Mouse (Mus musculus) testis, postnatal 14 days (tissue): ENCODE data around the gene Ppp1r12b.

ENCODE experiments used
- DNase-seq: peaks from one replicate; pipeline ENCODE4 v3.0.0; 2021; ENCODE audit warnings: low spot score

Gene Ppp1r12b

DNA sequence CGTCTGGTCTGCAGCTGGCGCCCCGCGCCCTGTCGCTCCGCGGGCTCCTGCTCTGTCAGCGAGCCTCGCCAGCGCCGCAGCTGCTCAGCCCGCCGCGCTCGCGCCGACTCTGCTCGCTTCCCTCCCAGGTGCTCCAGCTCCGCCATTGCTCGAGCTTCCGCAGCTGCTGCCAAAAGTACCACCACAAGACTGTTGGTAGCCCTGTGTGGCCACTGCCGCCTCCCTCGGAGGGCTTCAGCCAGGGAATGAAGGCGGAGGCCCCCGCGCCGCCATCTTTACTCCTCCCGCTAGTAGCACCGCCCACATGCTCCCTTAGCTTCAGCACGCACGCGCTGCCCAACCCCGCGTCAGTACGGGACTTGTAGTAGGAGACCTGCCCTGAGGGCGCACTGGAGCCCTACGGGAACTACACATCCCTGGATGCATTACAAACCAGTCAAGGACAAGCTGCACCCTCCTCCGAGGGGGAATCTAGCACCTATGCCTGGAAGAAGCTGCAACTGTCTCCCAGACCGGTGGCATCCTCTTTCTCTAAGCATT is at the start of gene Ppp1r12b:
Gene Ppp1r12b, minus strand, starts transcription at position 306 of the 540 bp plus-strand sequence.
- peak; percentile 98 for DNase-seq

GRCm38 (mm10) chr1:135003346-135003745 is 47.6 kb upstream of the Ppp1r12b start:
- no peak for DNase-seq

GRCm38 (mm10) chr1:135000527-135000926 is 44.8 kb upstream of the Ppp1r12b start:
- DNase-seq: no peak

- no peak for DNase-seq
These were observed 42.5 kb upstream of the Ppp1r12b start for GRCm38 (mm10) chr1:134998231-134998630.

- no peak for DNase-seq
These were observed 41.8 kb upstream of the Ppp1r12b start for GRCm38 (mm10) chr1:134997568-134997967.

DNA sequence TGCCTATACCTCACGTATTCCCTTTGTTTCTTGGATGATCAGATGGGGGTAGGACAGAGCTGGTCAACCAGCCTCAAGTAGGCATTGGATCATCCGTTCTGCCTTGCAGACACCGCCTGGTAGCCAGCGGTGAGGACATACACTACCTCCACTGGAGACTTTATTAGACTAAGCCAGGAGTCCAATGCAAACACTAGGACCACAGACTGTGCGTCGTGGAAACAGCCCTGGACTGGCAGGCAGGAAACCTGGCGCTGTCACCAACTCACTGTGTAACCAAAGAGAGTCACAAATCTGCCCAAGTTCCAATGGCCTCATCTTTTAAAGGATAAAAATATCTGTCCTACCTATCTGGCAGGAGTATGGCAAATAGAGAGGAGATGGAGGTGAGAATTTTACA is 40.7 kb upstream of the Ppp1r12b start:
- DNase-seq: no peak

- no peak for DNase-seq
These were observed 40.2 kb upstream of the Ppp1r12b start for GRCm38 (mm10) chr1:134995954-134996353.

GRCm38 (mm10) chr1:134995437-134995836 is 39.7 kb upstream of the Ppp1r12b start:
- DNase-seq: no peak

DNA sequence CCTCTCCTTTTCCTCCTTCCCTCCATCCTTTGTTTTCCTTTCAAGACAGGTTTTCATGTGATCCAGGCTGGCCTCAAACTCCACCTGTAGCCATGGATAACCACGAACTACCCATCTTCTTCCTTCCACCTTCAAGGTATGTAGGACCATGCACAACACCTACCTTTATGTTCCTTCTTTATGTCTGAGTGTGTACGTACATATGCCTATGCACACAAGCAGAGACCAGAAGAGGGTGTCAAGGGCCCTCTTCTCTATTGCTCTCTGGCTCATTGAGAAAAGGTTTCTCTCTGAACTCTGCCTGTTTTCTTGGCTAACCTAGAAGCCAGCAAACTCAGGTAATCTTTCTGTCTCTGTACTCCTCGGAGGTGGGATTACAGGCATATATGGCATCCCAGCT is 39.0 kb upstream of the Ppp1r12b start:
- no peak for DNase-seq

DNA sequence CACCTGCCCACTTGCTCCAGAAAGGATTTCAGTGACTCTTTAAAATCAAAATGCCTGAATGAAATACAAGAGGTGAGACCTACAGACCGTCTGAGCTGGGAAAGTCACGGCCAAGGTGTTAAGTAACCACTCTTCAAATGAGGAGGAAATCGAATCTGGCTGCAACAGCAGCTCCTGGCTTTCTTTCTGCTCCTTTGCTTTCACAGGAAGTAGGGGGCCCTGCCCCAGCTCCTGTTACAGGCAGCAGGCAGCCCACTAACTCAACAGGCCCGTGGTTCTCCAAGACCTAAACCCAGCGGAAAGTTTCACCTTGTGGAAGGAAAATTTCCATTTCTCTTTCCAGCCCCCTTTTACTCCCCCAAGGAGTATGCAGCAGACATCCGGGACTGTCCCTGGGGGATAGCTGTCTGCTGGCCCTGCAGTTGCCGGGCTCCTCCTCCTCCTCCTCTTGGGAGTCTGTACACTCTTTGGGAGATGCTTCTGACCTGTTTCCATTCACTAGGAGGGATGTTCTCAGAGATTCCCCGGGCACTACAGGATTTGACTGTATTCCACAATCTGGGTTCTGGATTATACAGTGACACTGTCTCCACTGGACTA is 36.4 kb upstream of the Ppp1r12b start:
- no peak for DNase-seq

DNA sequence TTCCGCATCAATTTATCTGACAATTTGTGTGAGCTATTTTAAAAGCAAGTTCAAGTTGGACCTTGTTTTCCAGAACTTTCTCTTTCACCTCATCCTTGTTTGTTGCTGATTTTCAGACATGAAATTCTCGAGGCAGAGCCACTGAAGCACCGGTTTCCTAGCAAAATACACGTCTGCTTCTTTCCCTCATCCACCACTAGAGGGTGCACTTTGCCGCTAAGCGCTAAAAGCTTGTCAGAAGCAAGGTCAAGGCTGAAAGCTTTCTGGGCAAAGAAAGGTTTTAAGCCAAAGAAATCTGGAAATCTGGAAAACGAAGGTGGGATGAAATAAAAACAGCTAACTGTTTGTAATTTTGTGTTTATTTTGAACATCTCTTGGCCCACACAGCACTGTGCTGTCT is 33.6 kb upstream of the Ppp1r12b start:
- DNase-seq: peak; percentile 76

DNA sequence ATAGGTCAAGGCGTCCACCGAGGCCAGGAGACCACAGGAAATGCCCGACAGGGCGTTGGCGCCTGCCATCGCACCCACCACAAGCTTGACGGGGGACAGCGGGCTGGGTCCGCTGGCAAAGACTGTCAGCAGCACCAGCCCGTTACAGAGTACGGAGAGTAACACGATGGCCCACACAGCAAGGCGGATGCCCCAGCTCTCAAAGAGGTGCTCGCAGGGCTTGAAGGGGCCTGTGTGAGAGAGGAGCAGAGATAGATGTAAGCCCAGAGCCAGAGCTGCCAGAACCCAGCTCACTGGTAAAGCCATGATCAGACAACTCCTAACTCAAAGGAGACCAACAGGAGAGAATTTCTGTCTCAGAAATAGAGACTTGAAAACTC is 32.2 kb upstream of the Ppp1r12b start:
- no peak for DNase-seq

DNA sequence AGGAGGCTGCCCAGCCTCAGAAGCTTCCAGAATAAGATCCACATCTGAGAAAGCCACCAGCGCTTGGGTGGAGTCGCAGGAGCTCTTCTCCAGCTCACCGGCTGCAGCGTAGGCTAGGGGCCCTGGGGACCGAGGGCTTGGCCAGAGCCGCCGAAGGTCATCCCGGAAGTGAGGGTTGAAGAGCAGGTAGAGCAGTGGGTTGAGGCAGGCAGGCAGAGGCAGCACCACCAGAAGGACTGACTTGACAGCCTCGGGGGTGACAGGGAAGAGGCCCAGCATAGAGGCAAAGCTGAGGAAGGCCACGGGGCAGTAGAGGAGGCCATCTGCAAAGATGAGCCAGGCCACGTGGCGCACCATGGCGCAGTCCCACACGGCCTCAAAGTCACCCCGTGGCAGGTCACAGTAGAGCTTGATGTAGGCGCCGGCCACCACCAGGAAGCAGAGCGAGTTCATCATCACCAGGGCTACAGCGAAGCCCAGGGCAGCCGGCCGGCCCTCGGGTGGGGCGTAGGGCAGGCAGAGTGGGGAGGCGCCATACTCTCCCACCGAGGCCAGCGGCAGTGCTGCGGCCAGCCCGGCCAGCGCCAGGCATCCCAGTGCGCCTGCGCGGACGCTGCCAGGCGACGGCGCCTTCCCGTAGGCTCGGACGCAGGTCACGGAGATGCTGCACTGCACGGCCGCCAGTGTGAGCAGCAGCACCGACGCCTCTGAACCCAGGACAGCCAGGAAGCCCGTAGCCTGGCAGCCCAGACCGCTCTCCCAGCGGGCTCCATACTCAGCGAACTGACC is 31.6 kb upstream of the Ppp1r12b start:
- DNase-seq: peak; percentile 81

- DNase-seq: no peak
These were observed 17.2 kb upstream of the Ppp1r12b start for GRCm38 (mm10) chr1:134972920-134973319.

DNA sequence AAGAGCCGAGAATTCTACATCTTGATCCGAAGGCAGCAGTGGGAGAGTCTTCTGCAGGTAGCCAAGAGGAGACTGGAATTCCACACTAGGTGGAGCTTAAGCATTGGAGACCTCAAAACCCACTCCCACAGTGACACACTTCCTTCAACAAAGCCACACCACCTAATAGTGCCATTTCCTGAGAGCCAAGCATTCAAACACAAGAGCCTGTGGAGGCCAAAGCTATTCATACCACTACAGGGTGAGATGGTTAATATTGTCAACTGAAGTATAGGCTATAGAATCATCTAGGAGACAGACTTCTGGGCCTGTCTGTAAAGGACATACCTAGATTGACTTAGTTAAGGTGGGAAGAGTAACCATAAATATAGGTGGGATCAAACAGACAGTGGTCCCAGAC is 9.7 kb upstream of the Ppp1r12b start:
- no peak for DNase-seq

DNA sequence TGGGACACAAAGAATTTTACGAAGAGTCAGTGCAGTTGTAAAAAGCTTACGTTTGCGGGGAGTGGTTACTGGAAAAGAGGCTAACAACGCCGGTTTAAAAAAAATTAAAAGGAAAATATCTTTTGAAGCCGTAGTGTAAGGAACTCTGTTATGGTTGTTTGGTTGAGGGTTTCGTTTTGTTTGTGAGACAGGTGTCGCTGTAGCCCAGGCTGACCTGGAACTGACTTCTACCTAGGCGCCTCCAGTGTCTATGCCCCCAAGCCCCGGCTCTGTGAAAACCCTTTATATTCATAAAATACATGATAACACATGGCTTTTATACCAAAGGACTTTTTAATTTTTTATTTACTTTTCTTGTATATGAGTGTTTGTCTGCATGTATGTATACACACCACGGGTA is 7.1 kb upstream of the Ppp1r12b start:
- no peak for DNase-seq

GRCm38 (mm10) chr1:134962053-134962803 is 6.5 kb upstream of the Ppp1r12b start, which contains the start of gene Ube2t:
TSS of gene Ube2t (plus strand) at chr1:134962565.
- DNase-seq: peak; percentile 98

GRCm38 (mm10) chr1:134960634-134961033 is 4.9 kb upstream of the Ppp1r12b start:
- DNase-seq: no peak

DNA sequence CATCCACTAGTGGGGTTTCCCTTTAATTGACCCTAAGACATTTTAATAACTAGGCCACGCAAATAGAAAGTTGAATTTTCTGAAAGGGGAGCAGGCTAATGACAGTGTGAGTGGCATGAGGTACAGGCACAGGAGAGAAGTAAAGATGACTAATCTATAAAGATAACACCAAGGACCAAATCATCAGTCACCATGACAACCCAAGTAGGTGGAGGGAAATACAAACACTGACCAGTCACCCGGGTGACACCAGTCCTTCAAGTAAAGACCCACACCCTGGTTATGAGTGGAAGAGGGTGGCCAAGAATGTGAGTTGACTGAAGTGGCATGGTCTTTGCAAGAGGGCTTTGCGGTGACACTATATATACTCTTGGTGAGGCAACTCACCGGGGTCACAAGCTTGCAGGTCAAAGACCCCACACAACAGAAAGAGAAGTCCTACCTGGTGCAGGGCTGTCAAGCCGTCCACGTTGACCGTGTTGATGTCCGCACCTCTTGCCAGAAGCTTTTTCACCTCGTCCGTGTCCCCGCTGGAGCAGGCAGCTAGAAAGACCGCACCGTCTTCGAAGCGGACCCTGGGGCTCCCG is 599 bp downstream of the Ppp1r12b start:
- no peak for DNase-seq

DNA sequence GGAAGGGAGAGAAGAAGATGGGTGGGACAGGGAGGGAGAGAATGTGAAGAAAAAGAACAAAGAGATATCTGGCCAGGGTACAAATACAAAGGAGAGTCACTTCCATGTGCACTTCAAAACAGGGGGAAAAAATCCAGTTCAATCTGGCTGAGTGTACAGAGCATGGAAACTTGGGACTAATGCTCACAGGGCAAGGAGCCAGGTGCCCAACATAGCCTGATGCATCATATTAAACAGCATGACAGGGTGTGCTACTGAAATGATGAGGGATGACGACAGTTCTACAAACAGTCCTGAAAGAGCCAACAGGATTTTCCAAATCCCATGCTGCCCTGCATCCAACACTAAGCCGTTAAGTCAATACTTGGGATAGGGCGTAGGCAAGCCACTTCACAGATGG is 5.8 kb downstream of the Ppp1r12b start:
- DNase-seq: no peak

DNA sequence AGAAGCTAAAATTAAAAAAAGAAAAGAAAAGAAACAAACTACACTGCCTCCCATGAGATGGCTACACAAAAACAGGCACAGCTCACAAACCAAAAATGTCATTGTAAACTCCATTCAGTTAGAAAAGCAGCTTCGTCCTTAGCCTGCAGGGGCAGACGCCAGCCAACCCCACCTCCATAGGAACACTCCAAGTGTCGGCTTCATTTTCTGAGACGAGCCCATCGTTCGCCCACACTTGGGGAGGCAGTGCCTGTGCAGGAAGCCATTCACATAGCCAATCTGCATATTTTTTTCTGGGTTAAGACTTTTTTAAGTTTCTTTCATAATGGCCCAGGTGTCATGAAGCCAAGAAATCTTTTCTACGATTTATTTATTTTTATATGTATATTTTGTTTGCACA is 8.2 kb downstream of the Ppp1r12b start:
- no peak for DNase-seq

DNA sequence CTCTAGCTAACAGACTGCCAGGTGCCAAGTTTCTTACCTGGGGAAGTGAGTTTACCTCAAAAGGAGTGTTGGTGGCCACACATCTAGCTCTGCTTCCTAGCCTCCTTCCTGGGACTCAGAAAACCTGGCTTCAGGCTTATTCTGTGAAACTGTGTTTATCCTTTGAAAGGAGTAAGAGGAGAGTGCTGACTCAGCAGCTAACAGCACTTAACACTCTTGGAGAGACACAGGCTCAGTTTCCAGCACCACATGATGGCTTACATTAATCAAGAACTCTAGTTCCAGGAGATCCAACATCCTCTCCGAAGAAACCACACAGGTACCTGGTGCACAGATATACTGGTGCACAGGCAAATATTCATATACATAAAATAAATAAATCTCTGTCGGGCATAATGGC is 12.8 kb downstream of the Ppp1r12b start:
- DNase-seq: no peak
